Mouse (Mus musculus) gastrocnemius, adult 2 months (tissue): ENCODE data around the gene Olfr594. TPM values are rescaled to one million over a fixed set of nuclear protein-coding genes. Genes with fewer than 3 reads are reported as not detected.
"Not testable (repeated sequence)": the region's sequence is repeated elsewhere in the genome, so short reads cannot be mapped to it uniquely, and the experiment has no call there.

Experiments
- DNase-seq: peaks from one replicate; pipeline ENCODE4 v3.0.0; 2022
- H3K27ac ChIP-seq: fragments of 200-600 bp; 2 replicates; pipeline ENCODE4 v1.8.1; 2022; ENCODE audit warnings: mild to moderate bottlenecking
- H3K4me3 ChIP-seq: fragments of 200-600 bp; 2 replicates; pipeline ENCODE4 v1.8.1; 2022; ENCODE audit warnings: mild to moderate bottlenecking, moderate library complexity
- CTCF ChIP-seq: fragments of 200-600 bp; IDR thresholded peaks from 2 replicates; pipeline ENCODE4 v1.8.1; 2022; ENCODE audit warnings: antibody characterized with exemption, mild to moderate bottlenecking, moderate library complexity
- intact Hi-C: fragments of 180-260 bp; cut with DNase I; formaldehyde crosslinking; loops from one replicate; pipeline ENCODE4 v1.15.1; 2025
- long read RNA-seq, 2 experiments: library from polyadenylated mRNA; stranded (forward); transcript quantifications; one replicate each; pipeline ENCODE4 v2.0.0; 2021
- microRNA-seq: library from miRNA; unstranded; fragments of <30 nt; microRNA quantifications from one replicate; pipeline ENCODE4 v1.2.0, GENCODE M21; 2021
- total RNA-seq, 2 experiments: library from RNA; stranded (reverse); gene quantifications; 2 replicates each; pipeline ENCODE4 v1.2.3; 2021

Olfr594 gene
- not detected for total RNA-seq
- long read RNA-seq, experiment 1 = 0 reads
- long read RNA-seq, experiment 2 = 0 reads

DNA sequence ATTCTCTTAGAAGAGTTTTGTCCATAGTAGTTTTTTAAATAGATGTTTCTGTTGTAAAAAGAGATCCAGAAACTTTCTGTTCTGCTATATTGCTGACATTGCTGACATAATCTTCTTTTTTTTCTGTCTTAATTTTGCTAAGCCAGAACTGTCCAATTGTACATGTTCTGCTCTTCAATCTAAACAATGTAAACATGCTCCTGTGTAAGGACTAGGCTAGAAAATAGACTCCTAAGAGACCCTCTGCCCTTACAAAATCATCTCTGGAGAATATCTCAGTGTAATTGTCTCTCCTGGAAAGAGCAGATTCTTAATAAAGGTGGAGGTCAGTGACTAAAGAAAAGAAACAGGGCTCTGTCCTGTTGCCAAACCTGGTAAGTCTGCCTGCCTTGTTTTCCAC, at the start of gene Olfr594:
Gene Olfr594, plus strand, starts transcription at position 301 of the 400 bp plus-strand sequence.
- Histone ChIP-seq H3K27ac (no peak within 1 kb of the TSS), H3K4me3 (no peak within 1 kb of the TSS)
- no peak for DNase-seq
- intact Hi-C loops = no loop called here
- no peak for TF ChIP-seq CTCF

GRCm38 (mm10) chr7:103169697-103170096, 47.1 kb upstream of the Olfr594 start:
- intact Hi-C loops = no loop called here

GRCm38 (mm10) chr7:103178240-103178639, 38.6 kb upstream of the Olfr594 start, which contains the start of gene Olfr591:
TSS of gene Olfr591 (minus strand) at chr7:103178340.
- TF ChIP-seq CTCF = no peak
- Histone ChIP-seq H3K4me3 (no peak within 1 kb of the TSS), H3K27ac (no peak within 1 kb of the TSS)
- intact Hi-C loops = no loop called here
- no peak for DNase-seq

More at GRCm38 (mm10) chr7:103169697-103170096, 47.1 kb upstream of the Olfr594 start:
- Histone ChIP-seq H3K27ac (no peak overlapping the region), H3K4me3 (no peak overlapping the region)
- no peak for DNase-seq
- no peak for TF ChIP-seq CTCF

GRCm38 (mm10) chr7:103184503-103184902, 32.3 kb upstream of the Olfr594 start, which contains the start of gene Olfr592:
TSS of gene Olfr592 (plus strand) at chr7:103184803.
- DNase-seq, H3K4me3 ChIP-seq, intact Hi-C loops, H3K27ac ChIP-seq: not testable (repeated sequence)

DNA sequence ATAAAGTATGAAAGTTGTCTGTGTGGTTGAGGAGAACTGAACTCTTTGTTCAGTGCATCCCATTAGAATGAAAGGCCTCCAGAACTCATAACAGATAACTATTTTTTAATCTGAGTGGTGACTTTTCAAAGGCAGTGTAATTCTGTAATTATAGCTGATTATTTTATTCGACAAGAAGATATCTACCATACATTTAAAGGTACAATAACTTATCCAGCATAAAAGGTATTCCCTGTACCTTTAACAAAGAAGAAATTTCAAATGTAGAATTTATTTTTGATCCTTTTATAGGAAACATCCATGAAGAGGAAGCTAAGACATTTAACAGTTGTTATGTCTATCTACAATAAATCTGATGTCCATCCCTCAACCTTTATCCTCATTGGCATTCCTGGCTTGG, 5.2 kb upstream of the Olfr594 start, which contains the start of gene Olfr593:
Gene Olfr593, plus strand, starts transcription at position 301 of the 400 bp plus-strand sequence.
- H3K27ac ChIP-seq = no peak within 1 kb of the TSS
- TF ChIP-seq CTCF = no peak
- intact Hi-C loops = no loop called here
- no peak for DNase-seq
- no peak within 1 kb of the TSS for H3K4me3 ChIP-seq

- H3K4me3 ChIP-seq, DNase-seq, intact Hi-C loops, H3K27ac ChIP-seq: not testable (repeated sequence)
These were observed 4.7 kb upstream of the Olfr594 start for GRCm38 (mm10) chr7:103212050-103212449.

- intact Hi-C loops, H3K27ac ChIP-seq, H3K4me3 ChIP-seq, DNase-seq: not testable (repeated sequence)
These were observed 35.6 kb downstream of the Olfr594 start, which contains the start of gene Usp17ld for GRCm38 (mm10) chr7:103252405-103252804. TSS of gene Usp17ld (minus strand) at chr7:103252505.

Small RNAs within 50 kb of the gene (microRNA-seq; reads per million reads assigned to microRNA genes)
- gene Gm23550 (not detected), gene Gm25171 (not detected)

Other genes with a start within 250 kb of the Olfr594 start
- gene Olfr577, start 241.1 kb upstream of the Olfr594 start, total RNA-seq = not detected
- gene Olfr578, start 227.7 kb upstream of the Olfr594 start, total RNA-seq = not detected
- not detected for gene Olfr582, start 179.0 kb upstream of the Olfr594 start, total RNA-seq
- not detected for gene Olfr583, start 165.7 kb upstream of the Olfr594 start, total RNA-seq
- not detected for gene Olfr584, start 135.1 kb upstream of the Olfr594 start, total RNA-seq
- gene Olfr585, start 119.3 kb upstream of the Olfr594 start, total RNA-seq = not detected
- not detected for gene Olfr586, start 91.4 kb upstream of the Olfr594 start, total RNA-seq
- gene Olfr588-ps1, start 76.1 kb upstream of the Olfr594 start, total RNA-seq = not detected
- gene Olfr589, start 60.6 kb upstream of the Olfr594 start, total RNA-seq = not detected
- gene Olfr591, start 38.7 kb upstream of the Olfr594 start, total RNA-seq = not detected
- gene Olfr592, start 32.2 kb upstream of the Olfr594 start, total RNA-seq = not detected
- not detected for gene Olfr593, start 5.1 kb upstream of the Olfr594 start, total RNA-seq
- gene Usp17ld, start 35.5 kb downstream of the Olfr594 start, total RNA-seq = not detected
- gene Olfr596, start 88.7 kb downstream of the Olfr594 start, total RNA-seq = not detected
- gene Olfr597, start 99.3 kb downstream of the Olfr594 start, total RNA-seq = not detected
- not detected for gene Olfr598, start 106.6 kb downstream of the Olfr594 start, total RNA-seq
- not detected for gene Olfr599, start 118.9 kb downstream of the Olfr594 start, total RNA-seq
- gene Olfr600, start 132.7 kb downstream of the Olfr594 start, total RNA-seq = not detected
- gene Olfr601, start 145.7 kb downstream of the Olfr594 start, total RNA-seq = not detected
- gene Olfr603, start 169.2 kb downstream of the Olfr594 start, total RNA-seq = not detected
- gene Usp17lc, start 198.1 kb downstream of the Olfr594 start, total RNA-seq = not detected
- not detected for gene Olfr605, start 228.4 kb downstream of the Olfr594 start, total RNA-seq
- gene Olfr606, start 232.1 kb downstream of the Olfr594 start, total RNA-seq = not detected
- not detected for gene Olfr607, start 247.2 kb downstream of the Olfr594 start, total RNA-seq